Mouse (Mus musculus) liver, adult 2 months (tissue): Measurements from ENCODE around the gene Echdc2. TPM values are rescaled to one million over a fixed set of nuclear protein-coding genes. Genes with fewer than 3 reads are reported as not detected.

Source experiments
- DNase-seq: peaks from one replicate; pipeline ENCODE4 v3.0.0-alpha.2; 2011; ENCODE audit warnings: low read depth, low spot score; ENCODE audit errors: extremely low read depth
- H3K27ac ChIP-seq: fragments of 200-500 bp; replicated peaks from 2 replicates; pipeline ENCODE4 v1.5.1; 2012; ENCODE audit warnings: low read depth, mild to moderate bottlenecking, control low read depth, inconsistent platforms, low read length; ENCODE audit not compliant: insufficient read depth
- H3K27me3 ChIP-seq: fragments of 200-500 bp; 2 replicates; pipeline ENCODE4 v1.6.1; 2012; ENCODE audit warnings: mild to moderate bottlenecking, moderate library complexity, low read length, inconsistent platforms; ENCODE audit not compliant: control insufficient read depth, insufficient read depth
- H3K36me3 ChIP-seq: fragments of 200-500 bp; 2 replicates; pipeline ENCODE4 v1.6.1; 2012; ENCODE audit warnings: low read length, inconsistent platforms; ENCODE audit not compliant: control insufficient read depth, insufficient read depth
- H3K4me1 ChIP-seq: fragments of 200-500 bp; 2 replicates; pipeline ENCODE4 v1.6.1; 2011; ENCODE audit warnings: low read length; ENCODE audit not compliant: control insufficient read depth, insufficient read depth
- H3K4me3 ChIP-seq: fragments of 200-500 bp; 2 replicates; pipeline ENCODE4 v1.5.1; 2011; ENCODE audit warnings: low read depth, mild to moderate bottlenecking, control low read depth, low read length, moderate library complexity; ENCODE audit not compliant: insufficient read depth
- H3K79me2 ChIP-seq: fragments of 200-500 bp; 2 replicates; pipeline ENCODE4 v1.6.1; 2012; ENCODE audit warnings: inconsistent platforms, mild to moderate bottlenecking, low read length, moderate library complexity; ENCODE audit not compliant: control insufficient read depth, insufficient read depth
- H3K9ac ChIP-seq: fragments of 200-500 bp; 2 replicates; pipeline ENCODE4 v1.6.1; 2012; ENCODE audit warnings: low read depth, mild to moderate bottlenecking, control low read depth, inconsistent platforms, low read length
- CTCF ChIP-seq: fragments of 200-500 bp; IDR thresholded peaks from 2 replicates; pipeline ENCODE4 v1.5.1; 2011; ENCODE audit warnings: low read depth, low read length, control low read depth
- POLR2A ChIP-seq: fragments of 200-500 bp; IDR thresholded peaks from 2 replicates; pipeline ENCODE4 v1.6.1; 2011; ENCODE audit warnings: low read length, control low read depth; ENCODE audit not compliant: insufficient read depth; ENCODE audit errors: extremely low read depth
- WGBS: fragments of 180-500 bp; shearing (Covaris S2); methylation state at CpG from one replicate; pipeline ENCODE4 v1.1.7; 2018; 5-methylcytosine and 5-hydroxymethylcytosine counted together
- polyA plus RNA-seq: library from polyadenylated mRNA; depleted of rRNA; stranded (reverse); fragments of >200 nt; gene quantifications from 2 replicates; pipeline ENCODE4 v1.2.3, GENCODE M21; 2012
- total RNA-seq: library from RNA; depleted of rRNA; stranded (reverse); fragments of >200 nt; gene quantifications from 2 replicates; pipeline ENCODE4 v1.2.3, GENCODE M21; 2014

The Echdc2 gene
- total and polyA plus RNA-seq, 2 experiments: 141 to 264 TPM

DNA sequence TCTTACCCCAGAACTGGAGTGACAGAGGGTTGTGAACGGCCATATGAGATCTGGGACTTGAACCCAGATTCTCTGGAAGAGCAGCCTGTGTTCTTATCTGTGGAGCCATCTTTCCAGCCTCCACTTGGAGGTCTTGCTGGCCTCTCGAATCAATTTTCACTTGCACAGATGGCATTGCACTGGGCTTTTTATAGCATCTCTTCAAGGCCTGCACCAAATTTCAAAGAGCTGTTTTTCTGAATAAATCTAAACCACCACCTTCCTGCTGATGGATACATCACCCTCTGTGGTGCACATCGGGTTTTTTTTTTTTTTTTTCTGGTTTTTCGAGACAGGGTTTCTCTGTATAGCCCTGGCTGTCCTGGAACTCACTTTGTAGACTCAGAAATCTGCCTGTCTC lies 1.6 kb downstream of the Echdc2 start:
- 61% methylated on average over 4 of the region's 4 CpGs for WGBS

GRCm38 (mm10) chr4:108168056-108168455 lies 2.8 kb downstream of the Echdc2 start:
- WGBS: 33% methylated on average over 6 of the region's 6 CpGs
- H3K4me1 ChIP-seq: peaks cover 6% of the 10 kb centered on the region
- H3K36me3 ChIP-seq: peaks cover 31% of the 10 kb centered on the region
- H3K9ac ChIP-seq: peak overlapping the region; percentile 2; the same call in 1 of the 2 replicates
- no peaks in the 10 kb centered on the region for H3K27me3 ChIP-seq
- no peak for TF ChIP-seq POLR2A
- H3K79me2 ChIP-seq: peaks cover 5% of the 10 kb centered on the region; the same call in 1 of the 2 replicates
- peak; percentile 94 for DNase-seq
- H3K27ac ChIP-seq: peak overlapping the region; percentile 24
- no peak overlapping the region for H3K4me3 ChIP-seq

More for the DNA sequence above, 1.6 kb downstream of the Echdc2 start:
- H3K4me3 ChIP-seq: no peak overlapping the region
- H3K27ac ChIP-seq: peak overlapping the region; percentile 90
- 0 out of 2 replicates have a peak overlapping the region, but pooled peaks have one; percentile 6 for H3K9ac ChIP-seq
- peaks cover 5% of the 10 kb centered on the region; the same call in 1 of the 2 replicates for H3K79me2 ChIP-seq
- H3K36me3 ChIP-seq: peaks cover 23% of the 10 kb centered on the region
- no peak for DNase-seq
- H3K4me1 ChIP-seq: peaks cover 6% of the 10 kb centered on the region
- no peak for TF ChIP-seq POLR2A
- no peak for TF ChIP-seq CTCF
- no peaks in the 10 kb centered on the region for H3K27me3 ChIP-seq

- WGBS: 72% methylated on average over 1 of the region's 1 CpGs
- DNase-seq: no peak
- Histone ChIP-seq H3K4me1 (no peaks in the 10 kb centered on the region), H3K4me3 (no peak overlapping the region), H3K27ac (no peak overlapping the region), H3K79me2 (no peaks in the 10 kb centered on the region), H3K27me3 (no peaks in the 10 kb centered on the region), H3K9ac (no peak overlapping the region), H3K36me3 (peaks cover 59% of the 10 kb centered on the region)
- TF ChIP-seq CTCF (no peak), POLR2A (no peak)
Observed at GRCm38 (mm10) chr4:108182278-108182677, 17.0 kb downstream of the Echdc2 start.

- Histone ChIP-seq H3K9ac (no peak overlapping the region), H3K79me2 (no peaks in the 10 kb centered on the region), H3K27me3 (no peaks in the 10 kb centered on the region), H3K4me1 (no peaks in the 10 kb centered on the region), H3K36me3 (peaks cover 32% of the 10 kb centered on the region), H3K4me3 (no peak overlapping the region), H3K27ac (no peak overlapping the region)
- no peak for TF ChIP-seq CTCF
- TF ChIP-seq POLR2A: no peak
- no peak for DNase-seq
- WGBS: 88% methylated on average over 2 of the region's 2 CpGs
Observed at GRCm38 (mm10) chr4:108192821-108193323, 27.6 kb downstream of the Echdc2 start.

DNA sequence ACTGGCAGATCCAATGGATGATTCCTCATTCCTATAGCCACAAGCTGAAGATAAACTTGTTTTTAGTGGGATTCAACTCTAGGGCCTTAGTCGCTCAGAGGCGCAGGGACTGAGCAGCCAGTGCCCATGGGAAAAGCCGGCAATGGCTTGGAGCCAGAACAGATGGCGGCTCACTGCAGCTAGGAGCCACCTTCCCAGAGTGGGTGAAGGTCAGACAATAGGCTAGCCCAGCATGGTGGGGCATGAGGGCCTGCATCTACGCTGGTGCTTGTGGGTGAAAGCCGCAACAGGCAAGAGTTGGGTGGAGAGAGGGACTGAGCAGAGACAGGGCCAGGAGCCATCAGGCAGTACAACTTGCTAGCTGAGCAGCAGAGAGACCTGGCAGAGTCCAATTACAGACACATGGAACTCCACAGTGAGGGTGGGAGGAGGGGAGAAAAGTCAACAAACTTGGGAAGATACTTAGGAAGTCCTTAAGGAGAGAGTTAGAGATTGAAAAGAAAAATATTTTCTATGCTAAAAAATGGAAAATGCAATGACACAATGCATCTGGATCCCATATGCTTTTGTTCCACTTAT lies 31.1 kb downstream of the Echdc2 start:
- no peak for DNase-seq
- peaks cover 32% of the 10 kb centered on the region for H3K36me3 ChIP-seq
- no peak overlapping the region for H3K9ac ChIP-seq
- H3K27ac ChIP-seq: no peak overlapping the region
- H3K79me2 ChIP-seq: no peaks in the 10 kb centered on the region
- TF ChIP-seq POLR2A (no peak), CTCF (no peak)
- H3K4me3 ChIP-seq: no peak overlapping the region
- no peaks in the 10 kb centered on the region for H3K27me3 ChIP-seq
- no peaks in the 10 kb centered on the region for H3K4me1 ChIP-seq
- 89% methylated on average over 6 of the region's 6 CpGs for WGBS

DNA sequence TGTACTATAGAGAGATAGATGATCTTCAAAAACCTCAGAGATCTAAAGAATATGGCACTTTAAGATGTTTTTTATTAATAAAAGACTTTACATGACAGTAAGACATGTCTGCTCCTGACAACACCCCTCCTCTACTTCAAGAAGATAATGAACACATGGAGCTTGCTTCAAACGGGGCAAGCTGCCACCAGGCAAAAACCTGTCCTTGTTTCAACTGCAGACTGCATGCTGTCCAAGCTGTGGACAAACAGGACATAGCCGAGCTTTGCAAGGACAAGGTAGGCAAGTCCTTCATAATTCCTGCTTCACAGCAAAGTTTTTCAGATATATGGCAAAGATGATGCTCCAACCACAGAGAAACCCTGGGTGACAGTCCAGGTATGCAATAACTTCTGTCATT lies 34.0 kb downstream of the Echdc2 start:
- no peak overlapping the region for H3K27ac ChIP-seq
- no peaks in the 10 kb centered on the region for H3K79me2 ChIP-seq
- no peaks in the 10 kb centered on the region for H3K27me3 ChIP-seq
- no peak for DNase-seq
- no peak overlapping the region for H3K4me3 ChIP-seq
- peaks cover 4% of the 10 kb centered on the region for H3K4me1 ChIP-seq
- H3K36me3 ChIP-seq: peaks cover 35% of the 10 kb centered on the region
- WGBS: 43% methylated on average over 2 of the region's 2 CpGs
- no peak for TF ChIP-seq POLR2A
- no peak for TF ChIP-seq CTCF
- H3K9ac ChIP-seq: no peak overlapping the region
